Mouse (Mus musculus) midbrain, embryonic 16.5 days (tissue): Measurements from ENCODE around the gene Atp6v0e2. TPM values are rescaled to one million over a fixed set of nuclear protein-coding genes. Genes with fewer than 3 reads are reported as not detected.
A peak's percentile ranks its signal among the peaks of the same experiment; 100 is the strongest.

ENCODE experiments used
- ATAC-seq: fragments of 200-750 bp; cut with Nextera tagmentation; 2 replicates; pipeline ENCODE4 v1.8.0; 2017; ENCODE audit warnings: moderate TSS enrichment
- H3K27ac ChIP-seq: fragments of 300-500 bp; sonication (generic); 2 replicates; pipeline ENCODE4 v1.5.1; 2014; ENCODE audit warnings: mild to moderate bottlenecking, low read length, mixed read lengths
- H3K27me3 ChIP-seq: fragments of 300-500 bp; sonication (generic); 2 replicates; pipeline ENCODE4 v1.6.1; 2014; ENCODE audit warnings: low read depth, low read length, mixed read lengths; ENCODE audit not compliant: control insufficient read depth, insufficient read depth
- H3K36me3 ChIP-seq: fragments of 300-500 bp; sonication (generic); 2 replicates; pipeline ENCODE4 v1.6.1; 2014; ENCODE audit warnings: mild to moderate bottlenecking, low read length, moderate library complexity, mixed read lengths; ENCODE audit not compliant: control insufficient read depth, insufficient read depth
- H3K4me1 ChIP-seq: fragments of 300-500 bp; sonication (generic); 2 replicates; pipeline ENCODE4 v1.6.1; 2014; ENCODE audit warnings: mild to moderate bottlenecking, low read length, mixed read lengths; ENCODE audit not compliant: control insufficient read depth, insufficient read depth
- H3K4me2 ChIP-seq: fragments of 300-500 bp; sonication (generic); 2 replicates; pipeline ENCODE4 v1.6.1; 2014; ENCODE audit warnings: mild to moderate bottlenecking, low read length, mixed read lengths
- H3K4me3 ChIP-seq: fragments of 300-500 bp; sonication (generic); 2 replicates; pipeline ENCODE4 v1.5.1; 2014; ENCODE audit warnings: low read depth, mild to moderate bottlenecking, low read length, moderate library complexity, mixed read lengths
- H3K9ac ChIP-seq: fragments of 300-500 bp; sonication (generic); 2 replicates; pipeline ENCODE4 v1.6.1; 2014; ENCODE audit warnings: low read depth, low read length, mixed read lengths
- H3K9me3 ChIP-seq: fragments of 300-500 bp; sonication (generic); replicated peaks from 2 replicates; pipeline ENCODE4 v1.6.1; 2014; ENCODE audit warnings: mild to moderate bottlenecking, low read length, mixed read lengths; ENCODE audit not compliant: control insufficient read depth, poor library complexity, severe bottlenecking
- WGBS: fragments of 180-500 bp; shearing (Covaris S2); extraction: QIAGEN DNeasy Blood & Tissue Kit; methylation state at CpG from one replicate; pipeline ENCODE4 v1.1.7; 2014; 5-methylcytosine and 5-hydroxymethylcytosine counted together
- polyA plus RNA-seq: library from polyadenylated mRNA; unstranded; fragments of >200 nt; fragmentation: Nextera tagmentation; extraction: Ambion mirVana; gene quantifications from 2 replicates; pipeline ENCODE4 v1.2.1, GENCODE M21; 2015

Atp6v0e2 gene
- polyA plus RNA-seq, 1 experiment from 2014 or later: 362 TPM

DNA sequence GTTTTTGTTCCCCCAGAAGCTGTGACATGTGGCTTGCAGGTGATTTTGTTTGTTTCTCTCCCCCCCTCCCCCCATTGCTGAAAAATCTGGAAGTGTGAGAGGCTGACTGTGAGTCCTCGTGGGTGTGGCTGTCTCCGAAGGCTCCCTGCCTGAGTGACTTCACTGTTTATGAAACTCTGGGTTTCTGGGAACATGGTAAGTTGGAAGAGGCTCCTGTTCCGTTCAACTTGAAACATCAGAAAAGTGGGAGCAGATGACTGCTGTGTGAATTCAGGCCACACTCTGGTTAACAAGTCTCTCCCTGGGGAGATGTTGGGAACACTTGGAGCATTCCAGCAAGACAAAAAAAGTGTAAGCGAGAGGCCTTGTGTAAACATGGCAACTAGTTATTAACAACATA is 9.4 kb downstream of the Atp6v0e2 start:
- no peak for ATAC-seq
- no peak overlapping the region for H3K4me3 ChIP-seq
- WGBS: 81% methylated on average over 4 of the region's 4 CpGs

DNA sequence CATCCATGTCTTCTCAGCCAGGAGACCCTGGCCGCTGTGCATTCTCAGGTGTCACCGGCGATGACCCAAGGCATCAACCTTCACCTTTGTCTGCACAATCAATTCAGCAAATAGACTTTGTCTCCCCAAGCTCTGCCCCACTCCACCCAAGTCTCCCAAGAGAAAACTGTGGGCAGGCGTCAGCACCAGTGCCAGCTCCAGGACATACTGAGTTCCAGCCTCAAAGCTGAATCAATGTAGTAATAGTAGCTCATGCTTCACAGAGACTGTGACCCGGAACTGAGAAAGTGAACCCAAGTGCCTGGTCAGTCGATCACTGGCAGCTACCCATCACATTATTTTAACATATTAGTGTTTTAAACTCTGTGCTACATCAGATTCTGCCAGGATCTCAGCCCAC is 10.9 kb downstream of the Atp6v0e2 start:
- Histone ChIP-seq H3K4me1 (no peaks in the 10 kb centered on the region), H3K36me3 (no peaks in the 10 kb centered on the region), H3K4me2 (no peak overlapping the region), H3K9ac (no peak overlapping the region), H3K27ac (no peak overlapping the region), H3K27me3 (no peaks in the 10 kb centered on the region), H3K9me3 (no peaks in the 10 kb centered on the region), H3K4me3 (no peak overlapping the region)
- no peak for ATAC-seq
- 91% methylated on average over 6 of the region's 6 CpGs for WGBS

More for the DNA sequence above, 9.4 kb downstream of the Atp6v0e2 start:
- Histone ChIP-seq H3K9me3 (no peaks in the 10 kb centered on the region), H3K4me1 (no peaks in the 10 kb centered on the region), H3K9ac (no peak overlapping the region), H3K27me3 (no peaks in the 10 kb centered on the region), H3K36me3 (peaks cover under 1% of the 10 kb centered on the region; the same call in 1 of the 2 replicates), H3K27ac (no peak overlapping the region), H3K4me2 (no peak overlapping the region)

DNA sequence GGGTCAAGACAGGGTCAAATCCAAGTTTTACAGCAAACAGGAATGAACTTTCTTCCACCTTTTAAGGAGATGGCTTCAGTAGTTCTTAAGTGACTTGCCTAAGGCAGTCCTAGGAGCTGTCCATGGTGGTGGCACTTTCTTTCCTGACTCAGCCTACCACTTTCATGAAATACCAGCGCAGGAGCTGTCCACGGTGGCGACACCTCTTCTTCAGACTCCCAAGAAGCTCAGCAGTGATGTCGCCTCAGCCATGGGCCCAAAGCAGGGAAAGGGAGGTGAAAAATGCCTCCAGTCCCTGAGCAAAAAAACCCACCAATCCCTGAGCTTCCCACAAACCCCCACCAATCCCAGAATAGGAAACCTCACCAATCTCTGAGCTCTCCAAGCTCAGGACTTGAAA is 15.5 kb downstream of the Atp6v0e2 start:
- Histone ChIP-seq H3K9me3 (no peaks in the 10 kb centered on the region), H3K27me3 (no peaks in the 10 kb centered on the region), H3K4me2 (no peak overlapping the region), H3K4me3 (no peak overlapping the region), H3K9ac (no peak overlapping the region), H3K27ac (no peak overlapping the region), H3K4me1 (peaks cover 15% of the 10 kb centered on the region), H3K36me3 (no peaks in the 10 kb centered on the region)
- 58% methylated on average over 4 of the region's 4 CpGs for WGBS
- no peak for ATAC-seq

DNA sequence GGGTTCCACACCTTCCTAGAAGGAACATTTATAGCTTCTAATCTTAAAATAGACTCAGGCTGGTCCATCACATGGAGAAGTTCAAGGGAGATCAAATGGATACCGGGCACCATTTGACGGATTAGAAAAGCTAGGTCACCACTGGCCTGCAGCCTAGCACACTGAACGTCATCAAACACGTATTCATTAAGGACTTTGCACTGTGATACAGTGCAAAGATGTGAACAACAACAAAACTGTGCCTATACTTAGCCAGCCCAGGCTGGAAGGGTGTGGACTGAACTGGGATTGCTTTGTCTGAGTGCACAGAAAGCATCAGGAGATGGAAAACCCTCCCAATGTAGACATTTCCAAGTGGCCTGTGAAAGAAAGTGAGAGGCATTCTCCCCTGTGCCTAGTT is 16.4 kb downstream of the Atp6v0e2 start:
- Histone ChIP-seq H3K4me1 (peaks cover 15% of the 10 kb centered on the region), H3K36me3 (no peaks in the 10 kb centered on the region), H3K9ac (peak overlapping the region; percentile 78), H3K27me3 (no peaks in the 10 kb centered on the region), H3K27ac (peak overlapping the region; percentile 98), H3K4me2 (peak overlapping the region; percentile 74), H3K4me3 (peak overlapping the region; percentile 56), H3K9me3 (no peaks in the 10 kb centered on the region)
- WGBS: 62% methylated on average over 4 of the region's 4 CpGs
- peak; percentile 16 for ATAC-seq

GRCm38 (mm10) chr6:48554280-48555103 is 17.1 kb downstream of the Atp6v0e2 start, which contains the start of gene Lrrc61:
TSS of gene Lrrc61 (plus strand) at chr6:48554796.
- Histone ChIP-seq H3K36me3 (0 out of 2 replicates have a peak, but pooled peaks cover 2% of the 10 kb centered on the region), H3K4me1 (peaks cover 15% of the 10 kb centered on the region), H3K9me3 (no peaks in the 10 kb centered on the region), H3K9ac (peak within 1 kb of the TSS; percentile 78), H3K27me3 (no peaks in the 10 kb centered on the region), H3K4me2 (peak within 1 kb of the TSS; percentile 74), H3K27ac (peak within 1 kb of the TSS; percentile 98), H3K4me3 (peak within 1 kb of the TSS; percentile 56)
- peak; percentile 95 for ATAC-seq
- under 1% methylated on average over 39 of the region's 39 CpGs for WGBS

DNA sequence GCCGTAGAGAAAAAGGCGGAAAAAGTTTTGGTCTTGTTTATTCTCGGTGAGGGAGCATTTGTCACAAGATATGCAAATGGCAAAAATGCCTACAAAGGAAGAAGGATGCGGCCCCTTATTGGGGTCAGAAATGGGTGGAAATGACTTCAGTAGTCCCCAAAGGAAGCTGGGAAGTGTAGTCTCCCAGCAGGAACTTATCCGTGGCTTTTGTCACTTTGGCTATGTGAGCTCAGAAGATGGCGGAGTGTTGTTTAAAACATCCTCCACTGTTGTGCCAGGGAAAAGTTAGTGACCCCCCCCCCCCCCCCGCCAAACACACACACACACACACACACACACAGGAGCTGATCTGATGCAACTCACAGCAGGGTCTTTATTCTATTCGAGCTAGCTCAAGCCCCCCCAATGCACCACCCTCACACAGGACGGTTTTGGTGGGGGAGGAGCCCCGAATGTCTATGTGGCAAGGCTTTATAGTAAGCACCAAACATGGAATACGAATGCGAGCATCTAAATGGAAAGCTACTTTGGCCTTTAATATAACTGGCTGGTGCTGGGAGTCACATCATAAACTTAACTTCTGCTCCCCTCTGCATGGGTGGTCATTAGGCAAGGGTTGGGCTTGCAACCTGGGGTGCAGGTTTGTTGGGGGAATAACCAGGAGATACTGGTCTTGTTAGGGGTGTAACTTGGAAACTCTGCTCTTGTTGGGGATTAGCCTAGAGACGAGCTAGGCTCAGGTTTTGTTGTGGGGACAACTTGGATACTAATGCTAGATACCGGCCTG is 17.9 kb downstream of the Atp6v0e2 start:
- Histone ChIP-seq H3K36me3 (0 out of 2 replicates have a peak, but pooled peaks cover 2% of the 10 kb centered on the region), H3K9me3 (no peaks in the 10 kb centered on the region), H3K9ac (peak overlapping the region; percentile 78), H3K4me3 (peak overlapping the region; percentile 56), H3K4me1 (peaks cover 15% of the 10 kb centered on the region), H3K27ac (peak overlapping the region; percentile 98), H3K4me2 (peak overlapping the region; percentile 74), H3K27me3 (no peaks in the 10 kb centered on the region)
- 27% methylated on average over 13 of the region's 14 CpGs for WGBS
- ATAC-seq: peak; percentile 91

DNA sequence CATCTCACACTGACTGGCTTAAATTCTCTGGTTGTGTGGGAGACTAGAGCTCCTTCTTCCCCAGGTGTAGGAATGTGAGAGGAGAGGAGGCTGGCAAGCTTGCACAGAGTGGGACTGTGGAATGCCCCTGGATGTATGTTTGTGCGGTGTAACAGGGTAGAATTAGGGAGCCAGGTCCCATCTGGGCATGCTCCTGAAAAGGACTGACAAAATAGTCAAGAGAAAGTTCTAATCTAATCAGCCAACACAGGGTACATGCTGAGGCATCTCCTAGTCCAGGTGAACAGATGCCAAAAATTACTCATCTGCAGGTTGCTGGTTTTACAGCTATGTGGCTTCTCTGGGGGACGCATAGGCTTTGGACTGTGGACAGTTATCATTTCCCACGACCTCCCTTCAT is 18.5 kb downstream of the Atp6v0e2 start:
- 0 out of 2 replicates have a peak, but pooled peaks cover 2% of the 10 kb centered on the region for H3K36me3 ChIP-seq
- H3K27ac ChIP-seq: peak overlapping the region; percentile 98
- WGBS: 97% methylated on average over 3 of the region's 3 CpGs
- ATAC-seq: no peak
- H3K9me3 ChIP-seq: no peaks in the 10 kb centered on the region
- H3K27me3 ChIP-seq: no peaks in the 10 kb centered on the region
- no peak overlapping the region for H3K4me3 ChIP-seq
- H3K4me1 ChIP-seq: peaks cover 15% of the 10 kb centered on the region
- H3K4me2 ChIP-seq: peak overlapping the region; percentile 74
- H3K9ac ChIP-seq: no peak overlapping the region

DNA sequence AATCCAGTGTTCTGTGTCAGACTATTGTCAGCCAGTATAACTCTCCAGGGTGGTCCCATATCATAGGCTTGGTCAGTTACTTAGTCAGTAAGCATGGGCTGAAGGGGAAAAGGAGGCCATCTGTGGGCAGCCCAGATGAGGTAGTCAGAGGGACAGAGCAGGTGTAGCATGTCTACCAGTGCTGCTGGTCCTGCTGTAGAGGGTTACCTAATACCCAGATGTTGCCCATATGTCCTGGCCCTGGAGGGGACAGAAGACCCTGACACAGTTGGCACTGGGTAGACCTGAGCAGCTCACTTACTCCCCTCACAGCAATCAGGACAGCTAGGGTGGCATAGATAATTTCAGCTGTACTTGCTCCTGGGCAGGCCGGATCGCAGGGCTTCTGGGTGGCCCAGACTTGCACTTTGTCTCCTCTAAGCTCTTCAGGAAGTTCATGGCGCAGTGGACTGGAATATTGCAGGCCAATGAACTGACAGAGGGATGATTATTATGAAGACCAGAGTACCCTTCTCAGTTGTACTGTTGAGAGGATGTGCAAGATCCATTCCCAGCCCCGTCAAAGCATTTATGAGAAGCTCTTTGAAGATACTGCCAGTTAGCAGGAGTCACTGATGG is 28.4 kb downstream of the Atp6v0e2 start:
- H3K4me3 ChIP-seq: no peak overlapping the region
- WGBS: 93% methylated on average over 4 of the region's 4 CpGs
- no peaks in the 10 kb centered on the region for H3K4me1 ChIP-seq
- ATAC-seq: no peak
- H3K36me3 ChIP-seq: peaks cover 20% of the 10 kb centered on the region
- no peaks in the 10 kb centered on the region for H3K9me3 ChIP-seq
- no peak overlapping the region for H3K9ac ChIP-seq
- no peaks in the 10 kb centered on the region for H3K27me3 ChIP-seq
- no peak overlapping the region for H3K27ac ChIP-seq
- H3K4me2 ChIP-seq: no peak overlapping the region
